Mouse (Mus musculus): ENCODE results near the gene Lad1.

Gene Lad1

GRCm38 (mm10) chr1:135877248-135877647 is 58.9 kb downstream of the Lad1 start:
- no peak for ATAC-seq (ENCODE audit: low TSS enrichment)

GRCm38 (mm10) chr1:135882385-135883109 is 64.1 kb downstream of the Lad1 start:
- peak; percentile 93 for ATAC-seq (ENCODE audit: low TSS enrichment)
